Mouse (Mus musculus): ENCODE results near the gene Tmem121b. TPM values are rescaled to one million over a fixed set of nuclear protein-coding genes. Genes with fewer than 3 reads are reported as not detected.
A peak's percentile ranks its signal among the peaks of the same experiment; 100 is the strongest.

Gene Tmem121b
- polyA plus RNA-seq (2012; rRNA removed) (0.52 and 0.78 TPM in 2 replicates), polyA plus RNA-seq (2014; fragmentation: Nextera tagmentation; extraction: Ambion mirVana) (0.21 and 0.23 TPM in 2 replicates)

GRCm38 (mm10) chr6:120493374-120494181, at the start of gene Tmem121b:
Gene Tmem121b, minus strand, starts transcription at chr6:120493807.
- 0 out of 2 replicates have a peak, but pooled peaks have one; percentile 13 for TF ChIP-seq POLR2A (IDR thresholded peaks at IDR 0.05; ENCODE audit: borderline replicate concordance, extremely low read depth, insufficient read depth, insufficient read length)

GRCm38 (mm10) chr6:120542061-120542460, 48.5 kb upstream of the Tmem121b start:
- peaks cover 4% of the 10 kb centered on the region; the same call in 1 of the 2 replicates for H3K4me1 ChIP-seq (ENCODE audit: control insufficient read depth, insufficient read depth, low read length)
- DNase-seq (ENCODE audit: low spot score): no peak

More at GRCm38 (mm10) chr6:120493374-120494181, at the start of gene Tmem121b:
- ATAC-seq (ENCODE audit: low FRiP score, low read depth): peak; percentile 83
- Histone ChIP-seq H3K36me3 (ENCODE audit: control insufficient read depth, insufficient read depth, low read length) (no peaks in the 10 kb centered on the region), H3K4me1 (ENCODE audit: control insufficient read depth, insufficient read depth, low read length) (peaks cover 14% of the 10 kb centered on the region; the same call in 1 of the 2 replicates), H3K27me3 (ENCODE audit: control insufficient read depth, insufficient read depth, low read length) (peaks cover 34% of the 10 kb centered on the region), H3K9me3 (ENCODE audit: control insufficient read depth, low read length) (no peaks in the 10 kb centered on the region), H3K27ac (replicated peaks; ENCODE audit: low read depth, low read length) (no peak within 1 kb of the TSS), H3K9ac (ENCODE audit: low read depth, low read length, severe bottlenecking) (peak within 1 kb of the TSS; percentile 48), H3K4me3 (replicated peaks; ENCODE audit: low read length) (peak within 1 kb of the TSS; percentile 67), H3K4me2 (replicated peaks; ENCODE audit: low read depth, low read length, severe bottlenecking) (peak within 1 kb of the TSS; percentile 99)
- 3% methylated on average over 54 of the region's 84 CpGs for WGBS
- peak; percentile 55 for DNase-seq (ENCODE audit: low spot score)

GRCm38 (mm10) chr6:120541386-120541785, 47.8 kb upstream of the Tmem121b start:
- no peak for TF ChIP-seq POLR2A (IDR thresholded peaks at IDR 0.05; ENCODE audit: borderline replicate concordance, extremely low read depth, insufficient read depth, insufficient read length)
- Histone ChIP-seq H3K27me3 (ENCODE audit: control insufficient read depth, insufficient read depth, low read length) (no peaks in the 10 kb centered on the region), H3K4me1 (ENCODE audit: control insufficient read depth, insufficient read depth, low read length) (peaks cover 4% of the 10 kb centered on the region; the same call in 1 of the 2 replicates), H3K9me3 (ENCODE audit: control insufficient read depth, low read length) (no peaks in the 10 kb centered on the region), H3K9ac (ENCODE audit: low read depth, low read length, severe bottlenecking) (no peak overlapping the region), H3K4me2 (replicated peaks; ENCODE audit: low read depth, low read length, severe bottlenecking) (no peak overlapping the region), H3K36me3 (ENCODE audit: control insufficient read depth, insufficient read depth, low read length) (no peaks in the 10 kb centered on the region), H3K27ac (replicated peaks; ENCODE audit: low read depth, low read length) (no peak overlapping the region), H3K4me3 (replicated peaks; ENCODE audit: low read length) (no peak overlapping the region)
- 50% methylated on average over 2 of the region's 2 CpGs for WGBS
- no peak for DNase-seq (ENCODE audit: low spot score)
- no peak for ATAC-seq (ENCODE audit: low FRiP score, low read depth)

More at GRCm38 (mm10) chr6:120542061-120542460, 48.5 kb upstream of the Tmem121b start:
- H3K27ac ChIP-seq (replicated peaks; ENCODE audit: low read depth, low read length): no peak overlapping the region
- no peaks in the 10 kb centered on the region for H3K36me3 ChIP-seq (ENCODE audit: control insufficient read depth, insufficient read depth, low read length)
- no peak overlapping the region for H3K9ac ChIP-seq (ENCODE audit: low read depth, low read length, severe bottlenecking)
- no peak for ATAC-seq (ENCODE audit: low FRiP score, low read depth)
- TF ChIP-seq POLR2A (IDR thresholded peaks at IDR 0.05; ENCODE audit: borderline replicate concordance, extremely low read depth, insufficient read depth, insufficient read length): no peak
- no peaks in the 10 kb centered on the region for H3K27me3 ChIP-seq (ENCODE audit: control insufficient read depth, insufficient read depth, low read length)
- H3K4me2 ChIP-seq (replicated peaks; ENCODE audit: low read depth, low read length, severe bottlenecking): no peak overlapping the region
- 11% methylated on average over 1 of the region's 1 CpGs for WGBS
- no peaks in the 10 kb centered on the region for H3K9me3 ChIP-seq (ENCODE audit: control insufficient read depth, low read length)
- no peak overlapping the region for H3K4me3 ChIP-seq (replicated peaks; ENCODE audit: low read length)

- DNase-seq (ENCODE audit: low spot score): no peak
- Histone ChIP-seq H3K36me3 (ENCODE audit: control insufficient read depth, insufficient read depth, low read length) (no peaks in the 10 kb centered on the region), H3K4me3 (replicated peaks; ENCODE audit: low read length) (no peak overlapping the region), H3K4me1 (ENCODE audit: control insufficient read depth, insufficient read depth, low read length) (peaks cover 4% of the 10 kb centered on the region; the same call in 1 of the 2 replicates), H3K27ac (replicated peaks; ENCODE audit: low read depth, low read length) (no peak overlapping the region), H3K27me3 (ENCODE audit: control insufficient read depth, insufficient read depth, low read length) (no peaks in the 10 kb centered on the region), H3K9me3 (ENCODE audit: control insufficient read depth, low read length) (no peaks in the 10 kb centered on the region), H3K9ac (ENCODE audit: low read depth, low read length, severe bottlenecking) (no peak overlapping the region), H3K4me2 (replicated peaks; ENCODE audit: low read depth, low read length, severe bottlenecking) (no peak overlapping the region)
- WGBS: 49% methylated on average over 10 of the region's 10 CpGs
- no peak for ATAC-seq (ENCODE audit: low FRiP score, low read depth)
- TF ChIP-seq POLR2A (IDR thresholded peaks at IDR 0.05; ENCODE audit: borderline replicate concordance, extremely low read depth, insufficient read depth, insufficient read length): no peak
Measured at GRCm38 (mm10) chr6:120539781-120540231, 46.2 kb upstream of the Tmem121b start.

GRCm38 (mm10) chr6:120539132-120539759, 45.6 kb upstream of the Tmem121b start:
- H3K9ac ChIP-seq (ENCODE audit: low read depth, low read length, severe bottlenecking): peak overlapping the region; percentile 49
- peaks cover 4% of the 10 kb centered on the region; the same call in 1 of the 2 replicates for H3K4me1 ChIP-seq (ENCODE audit: control insufficient read depth, insufficient read depth, low read length)
- H3K9me3 ChIP-seq (ENCODE audit: control insufficient read depth, low read length): no peaks in the 10 kb centered on the region
- H3K4me2 ChIP-seq (replicated peaks; ENCODE audit: low read depth, low read length, severe bottlenecking): peak overlapping the region; percentile 62
- 4% methylated on average over 16 of the region's 16 CpGs for WGBS
- peak overlapping the region; percentile 29 for H3K4me3 ChIP-seq (replicated peaks; ENCODE audit: low read length)
- H3K27ac ChIP-seq (replicated peaks; ENCODE audit: low read depth, low read length): no peak overlapping the region
- no peaks in the 10 kb centered on the region for H3K36me3 ChIP-seq (ENCODE audit: control insufficient read depth, insufficient read depth, low read length)
- no peaks in the 10 kb centered on the region for H3K27me3 ChIP-seq (ENCODE audit: control insufficient read depth, insufficient read depth, low read length)
- DNase-seq (ENCODE audit: low spot score) (peak; percentile 83), ATAC-seq (ENCODE audit: low FRiP score, low read depth) (peak; percentile 92)
- TF ChIP-seq POLR2A (IDR thresholded peaks at IDR 0.05; ENCODE audit: borderline replicate concordance, extremely low read depth, insufficient read depth, insufficient read length): no peak
